Mouse (Mus musculus): ENCODE results near the gene Npat. TPM values are rescaled to one million over a fixed set of nuclear protein-coding genes. Genes with fewer than 3 reads are reported as not detected.

Gene Npat
- polyA plus RNA-seq, 1 experiment from 2014 or later = 9.0 TPM

- WGBS = 87% methylated on average over 8 of the region's 8 CpGs
- ATAC-seq (ENCODE audit: low FRiP score) = no peak
These were observed 78.4 kb downstream of the Npat start for GRCm38 (mm10) chr9:53615246-53615645.

More at GRCm38 (mm10) chr9:53615246-53615645, 78.4 kb downstream of the Npat start:
- H3K4me3 ChIP-seq (replicated peaks) = no peak overlapping the region
- no peak overlapping the region for H3K27ac ChIP-seq (replicated peaks)
- no peaks in the 10 kb centered on the region for H3K27me3 ChIP-seq (replicated peaks)
- no peaks in the 10 kb centered on the region for H3K4me1 ChIP-seq
- H3K9ac ChIP-seq (replicated peaks) = no peak overlapping the region
- peaks cover 36% of the 10 kb centered on the region for H3K36me3 ChIP-seq
- no peak overlapping the region for H3K4me2 ChIP-seq
- no peaks in the 10 kb centered on the region for H3K9me3 ChIP-seq (replicated peaks)

Other genes with a start within 250 kb of the Npat start
- gene Exph5, start 235.4 kb upstream of the Npat start, polyA plus RNA-seq (2015; fragmentation: Nextera tagmentation; extraction: Ambion mirVana) = 0.38 and 0.66 TPM in 2 replicates
- gene Kdelc2, start 153.0 kb upstream of the Npat start, polyA plus RNA-seq (2015; fragmentation: Nextera tagmentation; extraction: Ambion mirVana) = 7.6 and 10.2 TPM in 2 replicates
- gene 4930550C14Rik, start 134.7 kb upstream of the Npat start, polyA plus RNA-seq (2015; fragmentation: Nextera tagmentation; extraction: Ambion mirVana) = 0.56 and 1.2 TPM in 2 replicates
- 9.2 and 11.8 TPM in 2 replicates for gene Atm, start 307 bp upstream of the Npat start, polyA plus RNA-seq (2015; fragmentation: Nextera tagmentation; extraction: Ambion mirVana)
- 173 and 180 TPM in 2 replicates for gene Acat1, start 73.3 kb downstream of the Npat start, polyA plus RNA-seq (2015; fragmentation: Nextera tagmentation; extraction: Ambion mirVana)
- 39.9 and 40.7 TPM in 2 replicates for gene Cul5, start 133.0 kb downstream of the Npat start, polyA plus RNA-seq (2015; fragmentation: Nextera tagmentation; extraction: Ambion mirVana)
- gene Rab39, start 169.2 kb downstream of the Npat start, polyA plus RNA-seq (2015; fragmentation: Nextera tagmentation; extraction: Ambion mirVana) = 3.6 and 3.9 TPM in 2 replicates
- gene Slc35f2, start 234.5 kb downstream of the Npat start, polyA plus RNA-seq (2015; fragmentation: Nextera tagmentation; extraction: Ambion mirVana) = 25.6 and 29.8 TPM in 2 replicates

Measured in neural tube, embryonic 15.5 days (tissue).